Mouse (Mus musculus) NIH3T3 (cell line): ENCODE measurements around the gene Tnfrsf4.

Source experiments
- DNase-seq: peaks from one replicate; pipeline ENCODE4 v3.0.0-alpha.2; 2012; ENCODE audit warnings: low read depth

The Tnfrsf4 gene

GRCm38 (mm10) chr4:156013637-156014036 is at the start of gene Tnfrsf4:
Tnfrsf4 (plus strand) TSS chr4:156013843.
- DNase-seq: no peak

GRCm38 (mm10) chr4:155964396-155964795 is 49.2 kb upstream of the Tnfrsf4 start:
- no peak for DNase-seq

DNA sequence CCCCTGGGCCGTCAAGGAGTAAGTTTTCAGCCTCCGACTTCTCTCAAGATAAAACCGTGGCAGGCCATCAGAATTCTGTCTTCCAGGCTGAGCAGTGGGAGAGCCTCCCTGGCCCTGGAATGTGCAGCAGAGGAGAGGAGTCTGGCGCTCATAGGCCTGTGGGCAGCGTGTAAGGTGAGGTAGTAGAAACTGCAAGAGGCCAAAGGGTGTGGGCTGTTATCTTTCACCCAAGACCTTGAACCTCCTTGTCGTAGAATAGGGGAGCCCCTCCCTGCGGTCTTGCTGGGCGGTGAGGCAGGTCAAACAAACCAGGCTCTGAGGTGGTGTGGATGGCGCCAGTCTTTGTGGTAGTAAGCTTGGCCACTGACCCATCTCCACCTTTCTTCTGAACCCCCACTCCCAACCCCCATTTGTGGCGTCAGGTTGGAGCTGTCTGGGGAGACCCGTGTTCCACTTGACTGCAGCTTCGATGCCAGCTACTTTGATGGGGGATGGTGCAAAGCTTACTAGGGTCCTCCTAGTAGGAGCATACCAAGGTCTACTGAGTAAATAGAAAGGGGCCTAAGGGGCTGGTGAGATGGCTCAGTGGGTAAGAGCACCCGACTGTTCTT is 44.5 kb upstream of the Tnfrsf4 start:
- no peak for DNase-seq

GRCm38 (mm10) chr4:155970286-155970685 is 43.4 kb upstream of the Tnfrsf4 start:
- DNase-seq: no peak

DNA sequence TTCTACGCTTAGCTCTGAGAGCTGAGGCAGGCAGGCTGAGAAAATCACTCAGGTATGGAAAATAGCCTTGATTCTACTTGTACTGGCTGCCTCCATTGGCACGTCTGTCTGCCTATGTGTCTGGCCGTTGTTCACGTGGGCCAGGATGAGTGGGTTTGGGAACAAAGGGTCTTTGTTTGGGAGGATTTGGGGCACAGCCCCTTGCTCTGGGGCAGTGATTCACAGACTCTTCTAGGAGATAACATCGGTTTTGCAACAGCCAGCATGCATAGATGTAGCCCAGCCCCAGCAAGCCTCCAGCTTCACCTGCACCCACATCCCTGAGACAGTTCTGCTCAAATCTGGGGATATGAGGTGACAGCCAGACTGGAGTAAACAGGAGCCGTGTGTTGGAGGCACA is 41.0 kb upstream of the Tnfrsf4 start:
- no peak for DNase-seq

DNA sequence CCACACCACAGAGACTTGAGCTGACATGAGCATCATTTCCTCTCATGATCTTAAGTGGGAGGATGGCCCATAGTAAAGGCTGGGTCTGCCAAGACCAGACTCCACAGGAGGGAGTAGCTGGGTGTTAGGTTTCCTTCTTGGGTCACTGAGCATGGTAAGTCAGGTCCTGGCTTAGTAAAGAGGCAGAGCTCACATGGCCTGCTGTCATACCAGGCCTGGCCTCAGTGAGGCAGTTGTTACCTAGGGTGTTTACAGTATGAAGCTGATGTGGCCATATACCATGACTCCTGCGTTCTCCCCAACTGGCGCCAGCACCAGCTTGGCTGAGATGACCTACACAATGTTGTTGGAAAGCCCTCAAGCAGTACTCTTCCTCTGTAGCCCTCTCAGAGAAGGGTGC is 40.4 kb upstream of the Tnfrsf4 start:
- no peak for DNase-seq

DNA sequence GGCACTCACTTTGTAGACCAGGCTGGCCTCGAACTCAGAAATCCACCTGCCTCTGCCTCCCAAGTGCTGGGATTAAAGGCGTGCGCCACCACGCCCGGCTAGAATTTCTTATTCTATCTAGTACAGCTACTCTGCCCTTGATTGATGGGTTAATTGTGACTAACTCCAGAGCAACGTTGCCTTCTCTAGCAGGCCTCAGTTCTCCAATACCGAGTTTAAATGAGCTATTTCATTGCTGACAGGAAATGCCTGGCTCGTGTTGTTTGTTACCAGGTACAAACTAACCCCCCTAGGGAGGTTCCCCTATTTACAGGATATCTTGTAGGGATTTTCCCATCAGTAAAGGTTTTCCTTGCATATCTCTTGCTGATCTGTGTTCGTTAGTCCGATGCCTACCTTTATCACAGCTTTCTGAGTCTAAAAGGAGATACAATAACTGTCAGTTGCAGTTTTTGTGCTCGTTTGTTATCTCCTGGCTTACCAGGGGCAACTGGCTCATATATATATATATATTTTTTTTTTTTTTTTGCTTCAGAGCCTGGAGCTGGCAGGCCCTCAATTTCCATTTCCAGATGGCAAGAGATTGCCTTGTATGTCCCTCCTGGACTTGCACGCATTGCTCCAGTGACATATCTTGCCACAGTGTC is 32.1 kb upstream of the Tnfrsf4 start:
- DNase-seq: no peak

DNA sequence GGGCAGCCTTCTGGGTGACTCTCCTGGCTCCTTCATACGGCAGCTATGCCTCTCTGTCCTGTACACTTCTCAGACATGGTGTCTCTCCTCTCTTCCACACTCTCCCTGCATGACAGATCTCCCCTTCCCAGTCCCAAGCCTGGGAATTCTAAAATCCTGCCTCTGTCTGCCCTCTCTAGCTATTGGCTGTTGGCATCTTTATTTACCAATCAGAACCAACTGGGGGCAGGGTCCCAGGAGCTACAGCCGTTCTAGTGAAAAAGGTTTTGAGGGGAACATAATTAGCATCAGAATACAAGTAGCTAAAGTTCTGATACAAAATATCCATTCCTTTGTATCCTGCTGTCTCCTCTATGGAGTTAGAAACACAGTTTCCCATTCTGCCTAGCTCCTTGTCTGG is 29.9 kb upstream of the Tnfrsf4 start:
- DNase-seq: no peak

DNA sequence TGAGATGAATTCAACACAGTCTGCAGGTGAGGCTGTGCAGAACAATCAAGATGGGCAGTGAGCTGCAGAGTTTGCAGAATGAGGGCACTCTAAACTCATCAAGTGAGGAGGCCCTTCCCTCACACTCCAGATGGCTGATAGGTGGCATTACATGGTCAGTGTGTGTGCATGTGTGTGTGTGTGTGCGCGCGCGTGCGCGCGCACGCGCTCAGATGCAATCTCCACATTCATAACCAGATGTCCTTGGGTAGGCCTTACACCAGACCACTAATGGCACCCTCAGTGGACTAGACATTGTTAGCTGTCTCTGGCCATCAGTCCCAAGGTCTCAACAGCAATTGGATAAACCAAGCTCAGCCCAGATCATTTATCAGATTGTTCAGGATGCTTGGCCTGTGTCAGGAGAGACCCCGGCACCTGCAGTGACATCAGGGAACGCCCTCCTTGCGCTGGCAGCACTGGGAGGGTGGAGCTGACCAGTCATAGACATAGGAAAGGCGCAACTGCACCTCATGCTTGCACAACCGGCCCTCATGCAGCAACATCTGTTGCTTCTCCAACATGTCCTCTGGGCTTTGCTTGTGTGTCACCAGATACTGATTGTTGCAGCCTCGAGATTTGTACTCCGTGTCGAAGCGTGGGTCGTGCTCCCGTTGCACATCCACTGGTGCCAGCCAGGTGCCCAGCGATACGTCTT is 22.3 kb upstream of the Tnfrsf4 start:
- peak; percentile 21 for DNase-seq

DNA sequence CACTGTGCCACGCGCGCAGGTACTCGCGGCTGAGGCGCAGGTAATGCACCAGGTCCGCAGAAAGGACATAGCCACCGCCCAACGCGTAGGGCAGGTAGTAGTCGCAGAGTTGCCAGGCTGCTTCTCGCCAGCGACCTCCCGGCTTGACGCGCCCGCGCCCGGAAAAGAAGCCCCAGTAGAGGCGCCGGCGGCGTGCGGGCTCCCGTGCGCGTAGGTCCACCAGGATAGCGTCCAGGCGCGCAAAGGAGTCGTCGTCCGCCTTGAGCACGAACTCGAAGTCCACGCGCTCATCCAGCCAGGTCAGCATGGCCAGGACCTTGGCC is 21.8 kb upstream of the Tnfrsf4 start:
- DNase-seq: no peak

DNA sequence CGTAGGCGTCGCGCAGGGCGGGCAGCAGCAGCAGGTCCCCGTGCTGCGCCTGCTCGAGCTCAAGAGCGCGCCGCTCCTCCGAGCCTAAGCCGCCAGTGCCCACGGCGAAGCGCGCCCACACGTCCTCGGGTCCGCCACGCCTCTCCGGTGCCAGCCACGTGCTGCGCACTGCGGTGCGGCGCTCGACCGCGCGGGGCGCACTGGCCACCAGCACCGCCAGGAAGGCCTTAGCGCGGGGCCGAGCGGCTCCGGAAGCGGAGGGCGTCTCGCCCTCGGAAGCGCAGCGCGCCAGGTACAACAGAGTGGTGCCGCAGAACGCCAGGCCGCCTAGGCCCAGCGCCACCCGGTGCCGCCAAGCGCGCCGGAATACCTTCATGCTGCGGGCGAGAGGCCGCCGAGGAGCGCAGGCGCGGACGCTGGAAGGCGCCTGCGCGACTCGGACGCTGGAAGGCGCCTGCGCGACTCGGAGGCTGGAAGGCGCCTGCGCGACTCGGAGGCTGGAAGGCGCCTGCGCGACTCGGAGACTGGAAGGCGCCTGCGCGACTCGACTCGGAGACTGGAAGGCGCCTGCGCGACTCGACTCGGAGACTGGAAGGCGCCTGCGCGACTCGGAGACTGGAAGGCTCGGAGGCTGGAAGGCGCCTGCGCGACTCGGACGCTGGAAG is 21.3 kb upstream of the Tnfrsf4 start, which contains the start of the genes B3galt6 and Sdf4:
Gene B3galt6, minus strand, starts transcription at position 409 of the 665 bp plus-strand sequence.
Gene Sdf4, plus strand, starts transcription at position 632 of the 665 bp plus-strand sequence.
- peak; percentile 92 for DNase-seq

DNA sequence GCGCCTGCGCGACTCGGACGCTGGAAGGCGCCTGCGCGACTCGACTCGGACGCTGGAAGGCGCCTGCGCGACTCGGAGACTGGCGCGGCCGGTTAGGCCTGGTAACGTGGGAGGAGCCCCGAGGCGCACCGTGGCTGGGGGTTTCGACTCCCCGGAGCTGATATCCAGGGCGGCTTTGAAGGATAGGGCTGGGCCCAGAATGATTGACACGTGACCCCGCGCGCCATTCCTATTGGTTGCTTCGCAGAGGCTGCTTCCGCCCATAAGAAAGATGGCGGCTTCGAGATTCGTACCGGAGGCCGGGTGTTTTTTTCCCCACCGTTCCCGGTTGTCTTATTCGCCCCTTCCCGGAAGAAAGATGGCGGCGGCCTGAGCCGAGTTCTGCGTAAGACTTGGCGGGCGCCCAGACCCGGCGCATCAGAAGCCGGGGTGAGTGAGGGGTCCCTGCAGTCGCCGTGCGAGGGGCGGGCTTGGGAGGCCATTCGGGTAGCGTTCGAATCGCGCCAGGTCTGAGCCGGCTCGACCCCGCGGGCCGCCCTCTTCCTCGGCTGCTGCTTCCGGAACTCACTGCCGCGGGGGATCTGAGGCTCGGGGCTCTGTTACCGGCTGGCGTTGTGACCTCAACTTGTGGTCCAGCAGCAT is 20.6 kb upstream of the Tnfrsf4 start:
- peak; percentile 93 for DNase-seq

DNA sequence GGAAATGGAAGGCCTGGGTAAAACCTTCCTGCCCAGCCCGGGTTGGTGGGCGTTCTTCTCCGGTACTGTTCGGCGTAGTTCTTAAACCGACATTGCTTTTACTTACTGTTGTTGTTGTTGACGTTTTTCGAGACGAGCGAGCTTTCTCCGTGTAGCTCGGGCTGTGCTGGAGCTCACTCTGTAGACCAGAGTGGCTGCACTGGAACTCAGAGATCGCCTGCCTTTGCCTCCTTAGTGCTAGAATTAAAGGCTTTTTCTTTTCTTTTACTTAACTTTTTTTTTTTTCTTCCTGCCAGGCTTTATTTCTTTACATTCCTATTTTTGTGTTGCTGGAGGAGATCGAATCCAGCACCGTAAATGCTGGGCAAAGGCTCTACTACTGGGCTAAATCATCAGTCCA is 20.0 kb upstream of the Tnfrsf4 start:
- DNase-seq: no peak

DNA sequence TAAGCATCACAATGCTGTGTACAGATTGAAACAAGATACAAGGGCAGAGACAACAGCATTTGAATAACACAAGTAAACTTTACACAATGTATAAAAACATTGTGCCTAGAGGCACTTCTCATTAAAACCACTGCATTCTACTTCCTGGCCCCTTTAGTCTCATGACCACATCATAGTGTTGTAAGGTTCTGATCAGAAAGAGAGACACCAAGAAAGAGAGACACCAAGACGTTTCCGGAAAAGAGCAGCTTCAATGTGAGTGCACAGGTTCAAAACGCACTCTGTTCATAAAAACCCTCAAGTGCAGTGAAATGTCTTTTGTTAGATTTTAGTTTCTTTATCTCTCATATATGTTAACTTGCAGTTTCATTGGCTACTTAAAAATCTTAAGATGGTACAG is 9.5 kb upstream of the Tnfrsf4 start:
- no peak for DNase-seq

- DNase-seq: no peak
Measured at GRCm38 (mm10) chr4:156008369-156008768, 5.3 kb upstream of the Tnfrsf4 start.

DNA sequence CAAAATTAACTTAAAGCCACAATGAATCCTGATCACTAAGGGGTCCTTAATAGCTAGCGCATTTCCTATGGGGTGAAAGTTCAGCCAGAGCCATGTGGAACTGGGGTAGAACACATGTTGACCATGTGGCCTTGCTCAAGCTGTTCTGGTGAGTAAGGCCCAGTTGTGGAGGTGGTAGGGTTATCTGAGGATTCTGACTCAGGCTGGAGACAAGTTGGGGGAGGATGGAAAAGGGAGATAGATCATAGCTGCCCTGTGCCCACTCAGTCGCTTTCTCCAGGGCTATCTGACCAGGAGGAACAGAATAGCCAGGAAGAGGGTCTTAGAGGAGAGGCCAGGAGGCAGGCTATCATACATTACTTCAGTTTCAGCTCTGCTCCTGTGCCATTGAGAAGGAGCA is 793 bp downstream of the Tnfrsf4 start:
- peak; percentile 18 for DNase-seq

DNA sequence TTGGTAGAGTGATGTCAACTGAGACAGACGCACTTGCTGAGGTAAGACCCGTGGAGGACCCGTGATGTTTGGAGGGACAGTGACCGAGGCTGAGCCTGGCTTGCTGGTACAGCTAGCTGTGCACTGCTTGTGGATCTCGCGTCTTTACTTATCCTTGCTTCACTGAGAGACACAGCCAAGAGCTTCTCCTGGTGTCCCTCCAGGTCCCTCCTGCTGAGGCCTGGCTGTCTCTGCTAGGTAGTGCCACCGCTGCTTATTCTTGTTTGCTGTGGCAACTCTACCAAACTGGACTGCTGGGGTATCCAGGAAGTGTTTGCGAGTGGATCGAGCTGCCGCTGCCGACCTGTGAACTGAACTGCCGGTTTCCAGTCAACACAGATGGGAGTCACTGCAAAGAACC is 6.1 kb downstream of the Tnfrsf4 start:
- no peak for DNase-seq

GRCm38 (mm10) chr4:156021381-156021780 is 7.7 kb downstream of the Tnfrsf4 start:
- DNase-seq: no peak

GRCm38 (mm10) chr4:156021942-156022419 is 8.3 kb downstream of the Tnfrsf4 start:
- DNase-seq: no peak

- no peak for DNase-seq
Measured at GRCm38 (mm10) chr4:156023520-156023919, 9.9 kb downstream of the Tnfrsf4 start.

GRCm38 (mm10) chr4:156024184-156024583 is 10.5 kb downstream of the Tnfrsf4 start:
- DNase-seq: no peak

DNA sequence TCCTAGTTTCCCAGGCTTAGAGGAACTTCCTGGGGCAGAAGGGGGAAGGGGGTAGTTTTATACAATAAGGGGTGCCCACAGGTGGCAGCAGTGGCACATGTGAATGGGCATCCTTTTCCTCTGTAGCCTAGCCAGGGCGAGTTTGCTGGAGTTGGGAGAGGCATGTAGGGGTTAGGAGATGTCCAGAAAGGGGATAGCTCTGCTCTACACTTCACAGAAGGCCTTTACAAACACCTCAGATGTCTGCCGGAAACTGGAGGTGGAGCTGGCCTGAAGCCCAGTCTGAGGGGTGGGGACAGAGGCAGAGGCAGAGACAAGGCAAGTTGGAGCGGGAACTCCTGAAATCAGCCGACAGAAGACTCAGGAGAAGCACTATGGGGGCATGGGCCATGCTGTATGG is 12.4 kb downstream of the Tnfrsf4 start, which contains the start of gene Tnfrsf18:
Gene Tnfrsf18, plus strand, starts transcription at position 152 of the 400 bp plus-strand sequence.
- DNase-seq: no peak
